Mouse (Mus musculus): Measurements from ENCODE around the gene Med15. TPM values are rescaled to one million over a fixed set of nuclear protein-coding genes. Genes with fewer than 3 reads are reported as not detected.
"Not testable (repeated sequence)": the region's sequence is repeated elsewhere in the genome, so short reads cannot be mapped to it uniquely, and the experiment has no call there.

Gene Med15
- polyA plus RNA-seq, 1 experiment from 2014 or later = 42.0 TPM

GRCm38 (mm10) chr16:17617922-17618565 lies 114.6 kb downstream of the Med15 start:
- 0 out of 2 replicates have a peak, but pooled peaks cover 6% of the 10 kb centered on the region for H3K4me1 ChIP-seq (replicated peaks; ENCODE audit: control insufficient read depth, insufficient read depth, low read length)
- no peak overlapping the region for H3K27ac ChIP-seq
- H3K9ac ChIP-seq = no peak overlapping the region; the same call in 1 of the 2 replicates
- DNase-seq (ENCODE audit: low spot score) (no peak), ATAC-seq (ENCODE audit: low FRiP score) (no peak; the same call in 1 of the 2 replicates)
- peaks cover 15% of the 10 kb centered on the region for H3K36me3 ChIP-seq (replicated peaks; ENCODE audit: control insufficient read depth, insufficient read depth)
- no peak overlapping the region for H3K4me2 ChIP-seq (replicated peaks)
- no peaks in the 10 kb centered on the region for H3K27me3 ChIP-seq (ENCODE audit: control insufficient read depth, insufficient read depth, low read length)
- no peaks in the 10 kb centered on the region for H3K9me3 ChIP-seq (ENCODE audit: control insufficient read depth, low read length)
- H3K4me3 ChIP-seq (replicated peaks; ENCODE audit: low read length) = no peak overlapping the region
- 12% methylated on average over 13 of the region's 13 CpGs for WGBS

GRCm38 (mm10) chr16:17616212-17616611 lies 116.5 kb downstream of the Med15 start:
- Histone ChIP-seq H3K4me1 (replicated peaks; ENCODE audit: control insufficient read depth, insufficient read depth, low read length) (0 out of 2 replicates have a peak, but pooled peaks cover 6% of the 10 kb centered on the region), H3K27ac (no peak overlapping the region), H3K4me2 (replicated peaks) (no peak overlapping the region), H3K4me3 (replicated peaks; ENCODE audit: low read length) (no peak overlapping the region), H3K9ac (no peak overlapping the region), H3K9me3 (ENCODE audit: control insufficient read depth, low read length) (no peaks in the 10 kb centered on the region), H3K36me3 (replicated peaks; ENCODE audit: control insufficient read depth, insufficient read depth) (no peaks in the 10 kb centered on the region), H3K27me3 (ENCODE audit: control insufficient read depth, insufficient read depth, low read length) (no peaks in the 10 kb centered on the region)
- DNase-seq (ENCODE audit: low spot score) (no peak), ATAC-seq (ENCODE audit: low FRiP score) (no peak)
- 89% methylated on average over 5 of the region's 5 CpGs for WGBS

DNA sequence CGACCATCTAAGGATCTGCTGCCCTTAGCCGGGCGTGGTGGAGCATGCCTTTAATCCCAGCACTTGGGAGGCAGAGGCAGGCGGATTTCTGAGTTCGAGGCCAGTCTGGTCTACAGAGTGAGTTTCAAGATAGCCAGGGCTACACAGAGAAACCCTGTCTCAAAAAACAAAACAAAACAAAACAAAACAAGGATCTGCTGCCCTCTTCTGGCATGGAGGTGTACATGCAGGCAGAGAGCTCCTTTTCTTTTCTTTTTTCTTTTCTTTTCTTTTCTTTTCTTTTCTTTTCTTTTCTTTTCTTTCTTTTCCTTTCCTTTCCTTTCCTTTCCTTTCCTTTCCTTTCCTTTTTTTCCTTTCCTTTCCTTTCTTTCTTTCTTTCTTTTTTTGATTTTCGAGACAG lies 118.0 kb downstream of the Med15 start:
- H3K9me3 ChIP-seq (ENCODE audit: control insufficient read depth, low read length); H3K27ac ChIP-seq; DNase-seq (ENCODE audit: low spot score); H3K4me2 ChIP-seq (replicated peaks); H3K4me3 ChIP-seq (replicated peaks; ENCODE audit: low read length); H3K36me3 ChIP-seq (replicated peaks; ENCODE audit: control insufficient read depth, insufficient read depth); ATAC-seq (ENCODE audit: low FRiP score); H3K4me1 ChIP-seq (replicated peaks; ENCODE audit: control insufficient read depth, insufficient read depth, low read length); H3K9ac ChIP-seq; H3K27me3 ChIP-seq (ENCODE audit: control insufficient read depth, insufficient read depth, low read length): not testable (repeated sequence)
- WGBS = 93% methylated on average over 6 of the region's 6 CpGs

DNA sequence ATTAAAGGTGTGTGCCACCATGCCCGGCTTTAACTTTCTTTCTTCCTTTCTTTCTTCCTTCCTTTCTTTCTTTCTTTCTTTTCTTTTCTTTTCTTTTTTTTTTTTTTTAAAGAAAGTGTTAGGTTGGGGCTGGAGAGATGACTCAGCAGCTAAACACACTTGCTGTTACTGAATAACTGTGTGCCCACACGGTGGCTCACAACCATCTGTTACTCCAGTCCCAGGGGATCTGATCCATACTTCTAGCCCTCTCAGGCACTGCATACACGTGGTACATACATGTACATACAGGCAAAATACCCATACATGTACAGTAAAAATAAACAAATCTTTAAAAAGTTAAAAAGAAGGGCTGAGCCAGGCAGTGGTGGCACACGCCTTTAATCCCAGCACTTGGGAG lies 121.3 kb downstream of the Med15 start:
- H3K27ac ChIP-seq = no peak overlapping the region
- H3K4me2 ChIP-seq (replicated peaks) = no peak overlapping the region
- WGBS = 65% methylated on average over 4 of the region's 4 CpGs
- H3K4me1 ChIP-seq (replicated peaks; ENCODE audit: control insufficient read depth, insufficient read depth, low read length) = no peaks in the 10 kb centered on the region
- H3K27me3 ChIP-seq (ENCODE audit: control insufficient read depth, insufficient read depth, low read length) = no peaks in the 10 kb centered on the region
- no peaks in the 10 kb centered on the region for H3K9me3 ChIP-seq (ENCODE audit: control insufficient read depth, low read length)
- H3K36me3 ChIP-seq (replicated peaks; ENCODE audit: control insufficient read depth, insufficient read depth) = no peaks in the 10 kb centered on the region
- no peak overlapping the region for H3K4me3 ChIP-seq (replicated peaks; ENCODE audit: low read length)
- ATAC-seq (ENCODE audit: low FRiP score) (no peak), DNase-seq (ENCODE audit: low spot score) (no peak)
- H3K9ac ChIP-seq = no peak overlapping the region

DNA sequence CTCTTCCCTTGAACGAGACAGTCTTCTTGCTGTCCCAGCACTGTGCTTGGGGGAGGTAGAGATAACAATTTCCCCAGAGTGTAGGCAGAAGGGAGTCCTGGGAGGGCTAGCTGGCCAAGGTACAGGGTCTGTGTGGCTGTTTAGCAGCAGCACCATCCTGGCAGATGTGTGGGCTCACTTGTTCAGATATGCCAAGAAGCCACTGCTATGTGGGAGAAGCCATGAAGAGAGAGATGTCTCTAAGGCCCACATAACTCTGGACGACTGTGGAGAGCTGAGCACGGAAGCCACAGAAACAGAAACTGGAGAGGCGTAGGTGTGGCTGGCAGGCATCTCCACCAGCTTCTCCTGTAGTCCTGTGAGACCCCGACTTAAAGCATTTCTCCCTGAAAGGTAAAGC lies 127.0 kb downstream of the Med15 start:
- Histone ChIP-seq H3K9me3 (ENCODE audit: control insufficient read depth, low read length) (no peaks in the 10 kb centered on the region), H3K4me2 (replicated peaks) (no peak overlapping the region), H3K36me3 (replicated peaks; ENCODE audit: control insufficient read depth, insufficient read depth) (no peaks in the 10 kb centered on the region), H3K27ac (no peak overlapping the region), H3K27me3 (ENCODE audit: control insufficient read depth, insufficient read depth, low read length) (no peaks in the 10 kb centered on the region), H3K9ac (no peak overlapping the region), H3K4me1 (replicated peaks; ENCODE audit: control insufficient read depth, insufficient read depth, low read length) (no peaks in the 10 kb centered on the region), H3K4me3 (replicated peaks; ENCODE audit: low read length) (no peak overlapping the region)
- DNase-seq (ENCODE audit: low spot score) (no peak), ATAC-seq (ENCODE audit: low FRiP score) (no peak)
- WGBS = 84% methylated on average over 5 of the region's 5 CpGs

DNA sequence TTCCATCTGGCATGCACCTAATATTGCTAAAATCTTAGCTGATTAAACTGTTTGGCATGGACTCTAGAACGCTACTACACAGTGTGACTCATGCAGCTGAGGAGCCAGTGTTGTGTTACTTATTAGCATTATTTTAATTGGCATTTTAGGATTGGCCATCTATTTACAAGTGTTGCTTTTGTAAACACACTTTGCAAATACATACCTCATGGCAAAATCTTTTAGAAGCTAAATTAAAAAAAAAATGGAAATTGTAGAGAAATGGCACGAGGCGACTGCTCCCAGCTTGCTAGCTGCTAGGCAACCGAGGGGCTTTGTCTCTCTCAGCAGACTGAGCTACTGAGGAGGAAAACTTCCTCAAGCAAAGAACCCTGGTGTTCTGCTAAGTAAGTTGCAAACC lies 127.8 kb downstream of the Med15 start:
- Histone ChIP-seq H3K9ac (no peak overlapping the region), H3K36me3 (replicated peaks; ENCODE audit: control insufficient read depth, insufficient read depth) (no peaks in the 10 kb centered on the region), H3K4me2 (replicated peaks) (no peak overlapping the region), H3K9me3 (ENCODE audit: control insufficient read depth, low read length) (no peaks in the 10 kb centered on the region), H3K4me3 (replicated peaks; ENCODE audit: low read length) (no peak overlapping the region), H3K27ac (no peak overlapping the region), H3K4me1 (replicated peaks; ENCODE audit: control insufficient read depth, insufficient read depth, low read length) (no peaks in the 10 kb centered on the region), H3K27me3 (ENCODE audit: control insufficient read depth, insufficient read depth, low read length) (no peaks in the 10 kb centered on the region)
- DNase-seq (ENCODE audit: low spot score) (no peak), ATAC-seq (ENCODE audit: low FRiP score) (no peak)
- 47% methylated on average over 4 of the region's 4 CpGs for WGBS

Other genes with a start within 250 kb of the Med15 start
- 5.9 and 6.4 TPM in 2 replicates for gene Aifm3, start 243.3 kb downstream of the Med15 start, polyA plus RNA-seq (2014; fragmentation: Nextera tagmentation; extraction: Ambion mirVana)
- 112 and 117 TPM in 2 replicates for gene Lztr1, start 224.2 kb downstream of the Med15 start, polyA plus RNA-seq (2014; fragmentation: Nextera tagmentation; extraction: Ambion mirVana)
- gene Thap7, start 201.8 kb downstream of the Med15 start, polyA plus RNA-seq (2014; fragmentation: Nextera tagmentation; extraction: Ambion mirVana) = 52.0 and 58.9 TPM in 2 replicates
- gene Lrrc74b, start 171.6 kb downstream of the Med15 start, polyA plus RNA-seq (2014; fragmentation: Nextera tagmentation; extraction: Ambion mirVana) = 0.74 and 0.92 TPM in 2 replicates
- gene P2rx6, start 171.0 kb downstream of the Med15 start, polyA plus RNA-seq (2014; fragmentation: Nextera tagmentation; extraction: Ambion mirVana) = 2.5 and 2.8 TPM in 2 replicates
- gene Slc7a4, start 149.7 kb downstream of the Med15 start, polyA plus RNA-seq (2014; fragmentation: Nextera tagmentation; extraction: Ambion mirVana) = 41.2 and 42.0 TPM in 2 replicates
- 22.3 and 24.5 TPM in 2 replicates for gene Smpd4, start 113.5 kb downstream of the Med15 start, polyA plus RNA-seq (2014; fragmentation: Nextera tagmentation; extraction: Ambion mirVana)
- 7.8 and 11.7 TPM in 2 replicates for gene Ccdc74a, start 86.4 kb downstream of the Med15 start, polyA plus RNA-seq (2014; fragmentation: Nextera tagmentation; extraction: Ambion mirVana)
- gene Klhl22, start 26.7 kb upstream of the Med15 start, polyA plus RNA-seq (2014; fragmentation: Nextera tagmentation; extraction: Ambion mirVana) = 82.1 and 96.0 TPM in 2 replicates
- 2.9 and 3.4 TPM in 2 replicates for gene Scarf2, start 64.4 kb upstream of the Med15 start, polyA plus RNA-seq (2014; fragmentation: Nextera tagmentation; extraction: Ambion mirVana)
- 6.0 and 6.1 TPM in 2 replicates for gene B830017H08Rik, start 100.2 kb upstream of the Med15 start, polyA plus RNA-seq (2014; fragmentation: Nextera tagmentation; extraction: Ambion mirVana)
- 2.5 and 3.4 TPM in 2 replicates for gene Car15, start 105.5 kb upstream of the Med15 start, polyA plus RNA-seq (2014; fragmentation: Nextera tagmentation; extraction: Ambion mirVana)
- gene Gm20518, start 158.8 kb upstream of the Med15 start, polyA plus RNA-seq (2014; fragmentation: Nextera tagmentation; extraction: Ambion mirVana) = 0.29 and 0.48 TPM in 2 replicates
- 0.05 and 0.13 TPM in 2 replicates for gene Tssk1, start 161.3 kb upstream of the Med15 start, polyA plus RNA-seq (2014; fragmentation: Nextera tagmentation; extraction: Ambion mirVana)
- 105 TPM in 2 replicates for gene Dgcr2, start 165.7 kb upstream of the Med15 start, polyA plus RNA-seq (2014; fragmentation: Nextera tagmentation; extraction: Ambion mirVana)
- gene Tssk2, start 165.7 kb upstream of the Med15 start, polyA plus RNA-seq (2014; fragmentation: Nextera tagmentation; extraction: Ambion mirVana) = not detected in 2 replicates
- gene Ess2, start 178.5 kb upstream of the Med15 start, polyA plus RNA-seq (2014; fragmentation: Nextera tagmentation; extraction: Ambion mirVana) = 38.9 and 41.0 TPM in 2 replicates
- gene Gsc2, start 182.2 kb upstream of the Med15 start, polyA plus RNA-seq (2014; fragmentation: Nextera tagmentation; extraction: Ambion mirVana) = 0.44 and 1.1 TPM in 2 replicates
- gene Slc25a1, start 195.3 kb upstream of the Med15 start, polyA plus RNA-seq (2014; fragmentation: Nextera tagmentation; extraction: Ambion mirVana) = 175 and 176 TPM in 2 replicates
- gene Vpreb2, start 247.5 kb upstream of the Med15 start, polyA plus RNA-seq (2014; fragmentation: Nextera tagmentation; extraction: Ambion mirVana) = not detected in 2 replicates

All from hindbrain, embryonic 14.5 days (tissue).